Mouse (Mus musculus) CH12.LX (cell line): ENCODE measurements around the gene Fam19a1. TPM values are rescaled to one million over a fixed set of nuclear protein-coding genes. Genes with fewer than 3 reads are reported as not detected.

ENCODE experiments used
- DNase-seq: peaks from one replicate; pipeline ENCODE4 v3.0.0-alpha.2; 2013; ENCODE audit errors: extremely low read depth
- H3K27ac ChIP-seq: 2 replicates; pipeline ENCODE4 v1.5.1; 2012; ENCODE audit warnings: low read depth, mild to moderate bottlenecking, control low read depth, moderate library complexity; ENCODE audit not compliant: insufficient read depth
- H3K27me3 ChIP-seq: replicated peaks from 2 replicates; pipeline ENCODE3; 2012; ENCODE audit warnings: inconsistent platforms
- H3K36me3 ChIP-seq, 2 experiments: replicated peaks in 1 of 2; 2 replicates each; pipeline versions ENCODE3 to v1.6.1; 2012; ENCODE audit warnings: inconsistent platforms in 1 of 2, low read length in 1 of 2, mild to moderate bottlenecking in 1 of 2, mixed read lengths in 1 of 2, moderate library complexity in 1 of 2; ENCODE audit not compliant: control insufficient read depth in 1 of 2, insufficient read depth in 1 of 2
- H3K4me1 ChIP-seq, 2 experiments: 2 replicates each; pipeline ENCODE4 v1.6.1; 2012; ENCODE audit warnings: inconsistent platforms in 1 of 2, moderate library complexity in 1 of 2; ENCODE audit not compliant: insufficient read depth in 2 of 2, control insufficient read depth in 1 of 2
- H3K4me2 ChIP-seq: 2 replicates; pipeline ENCODE4 v1.6.1; 2012; ENCODE audit warnings: low read depth, mild to moderate bottlenecking, control low read depth; ENCODE audit not compliant: poor library complexity, insufficient read depth, severe bottlenecking
- H3K4me3 ChIP-seq, 3 experiments: fragments of 150-350 bp in 1 of 3; sonication (generic) in 1 of 3; replicated peaks in 1 of 3; 2 replicates each; pipeline versions ENCODE3 to v1.5.1; 2011 to 2012; ENCODE audit warnings: low read depth in 2 of 3, low read length in 2 of 3, mild to moderate bottlenecking in 2 of 3, moderate library complexity in 2 of 3, control low read depth in 1 of 3, improper control_type of control experiment in 1 of 3, inconsistent platforms in 1 of 3, mixed read lengths in 1 of 3; ENCODE audit not compliant: poor library complexity in 1 of 3
- H3K79me2 ChIP-seq: replicated peaks from 2 replicates; pipeline ENCODE4 v1.6.1; 2012; ENCODE audit warnings: mild to moderate bottlenecking, moderate library complexity; ENCODE audit not compliant: control insufficient read depth, poor library complexity, insufficient read depth, severe bottlenecking; ENCODE audit errors: extremely low read depth
- H3K9ac ChIP-seq: 2 replicates; pipeline ENCODE4 v1.6.1; 2012; ENCODE audit warnings: low read depth, mild to moderate bottlenecking, control low read depth, moderate library complexity; ENCODE audit not compliant: insufficient read depth
- H3K9me3 ChIP-seq: replicated peaks from 2 replicates; pipeline ENCODE3; 2012; ENCODE audit warnings: low read length, inconsistent platforms, mixed read lengths
- BHLHE40 ChIP-seq: IDR thresholded peaks from 2 replicates; pipeline ENCODE4 v1.6.1; 2011; ENCODE audit warnings: mild to moderate bottlenecking, low read depth, low read length, improper control_type of control experiment
- CHD2 ChIP-seq: IDR thresholded peaks from 2 replicates; pipeline ENCODE4 v1.6.1; 2011; ENCODE audit warnings: low read length, improper control_type of control experiment
- CTCF ChIP-seq, 2 experiments: IDR thresholded peaks in 1 of 2; conservative IDR thresholded peaks in 1 of 2; 2 replicates each; pipeline ENCODE4 v1.5.1; 2011 to 2012; ENCODE audit warnings: low read depth in 2 of 2, low read length in 2 of 2, improper control_type of control experiment in 1 of 2, inconsistent platforms in 1 of 2, mild to moderate bottlenecking in 1 of 2, moderate library complexity in 1 of 2
- EP300 ChIP-seq: IDR thresholded peaks from 2 replicates; pipeline ENCODE4 v1.6.1; 2011; ENCODE audit warnings: low read length, improper control_type of control experiment
- GABPA ChIP-seq: IDR thresholded peaks from 2 replicates; pipeline ENCODE4 v1.6.1; 2012; ENCODE audit warnings: low read depth, low read length, improper control_type of control experiment, inconsistent platforms; ENCODE audit not compliant: insufficient replicate concordance
- HCFC1 ChIP-seq: IDR thresholded peaks from 2 replicates; pipeline ENCODE4 v1.6.1; 2012; ENCODE audit warnings: low read depth, mild to moderate bottlenecking, inconsistent platforms, low read length, improper control_type of control experiment
- IRF4 ChIP-seq: IDR thresholded peaks from 2 replicates; pipeline ENCODE4 v1.6.1; 2014; ENCODE audit warnings: low read depth, mild to moderate bottlenecking, inconsistent platforms, low read length, improper control_type of control experiment
- JUN ChIP-seq: IDR thresholded peaks from 2 replicates; pipeline ENCODE4 v1.6.1; 2011; ENCODE audit warnings: low read depth, mild to moderate bottlenecking, low read length, improper control_type of control experiment, moderate library complexity; ENCODE audit not compliant: insufficient read depth
- KAT2A ChIP-seq: IDR thresholded peaks from 2 replicates; pipeline ENCODE4 v1.6.1; 2012; ENCODE audit warnings: low read length, improper control_type of control experiment, inconsistent platforms; ENCODE audit not compliant: insufficient replicate concordance
- MAFK ChIP-seq: IDR thresholded peaks from 2 replicates; pipeline ENCODE4 v1.6.1; 2011; ENCODE audit warnings: low read length, improper control_type of control experiment; ENCODE audit not compliant: insufficient replicate concordance
- MAX ChIP-seq: IDR thresholded peaks from 2 replicates; pipeline ENCODE4 v1.6.1; 2011; ENCODE audit warnings: low read length, improper control_type of control experiment
- MYC ChIP-seq: IDR thresholded peaks from 2 replicates; pipeline ENCODE4 v1.6.1; 2011; ENCODE audit warnings: low read depth, mild to moderate bottlenecking, improper control_type of control experiment, low read length
- NELFE ChIP-seq: IDR thresholded peaks from 2 replicates; pipeline ENCODE4 v1.6.1; 2011; ENCODE audit warnings: low read depth, low read length, improper control_type of control experiment
- PAX5 ChIP-seq: IDR thresholded peaks from 2 replicates; pipeline ENCODE4 v1.6.1; 2012; ENCODE audit warnings: low read length, inconsistent platforms, mixed read lengths
- POLR2AphosphoS2 ChIP-seq: IDR thresholded peaks from 2 replicates; pipeline ENCODE4 v1.6.1; 2011; ENCODE audit warnings: low read depth, low read length, improper control_type of control experiment
- RAD21 ChIP-seq: IDR thresholded peaks from 2 replicates; pipeline ENCODE4 v1.6.1; 2011; ENCODE audit warnings: low read depth, mild to moderate bottlenecking, low read length, improper control_type of control experiment, moderate library complexity
- RCOR1 ChIP-seq: conservative IDR thresholded peaks from 2 replicates; pipeline ENCODE4 v1.6.1; 2012; ENCODE audit warnings: low read depth, mild to moderate bottlenecking, inconsistent platforms, low read length, improper control_type of control experiment
- SIN3A ChIP-seq: IDR thresholded peaks from 2 replicates; pipeline ENCODE4 v1.6.1; 2012; ENCODE audit warnings: low read length, improper control_type of control experiment, inconsistent platforms
- SMC3 ChIP-seq: IDR thresholded peaks from 2 replicates; pipeline ENCODE4 v1.6.1; 2011; ENCODE audit warnings: low read depth, low read length, improper control_type of control experiment
- TBP ChIP-seq: conservative IDR thresholded peaks from 2 replicates; pipeline ENCODE4 v1.6.1; 2011; ENCODE audit warnings: low read depth, low read length, improper control_type of control experiment
- UBTF ChIP-seq: IDR thresholded peaks from 2 replicates; pipeline ENCODE4 v1.6.1; 2012; ENCODE audit warnings: low read depth, mild to moderate bottlenecking, inconsistent platforms, low read length, improper control_type of control experiment, moderate library complexity
- USF2 ChIP-seq: conservative IDR thresholded peaks from 2 replicates; pipeline ENCODE4 v1.6.1; 2011; ENCODE audit warnings: low read depth, low read length, improper control_type of control experiment
- ZC3H11A ChIP-seq: IDR thresholded peaks from 2 replicates; pipeline ENCODE4 v1.6.1; 2012; ENCODE audit warnings: low read depth, mild to moderate bottlenecking, inconsistent platforms, low read length, improper control_type of control experiment
- ZNF384 ChIP-seq: IDR thresholded peaks from 2 replicates; pipeline ENCODE4 v1.6.1; 2012; ENCODE audit warnings: low read depth, low read length, improper control_type of control experiment, inconsistent platforms
- dilution Hi-C: fragments of 300-500 bp; cut with MboI; formaldehyde crosslinking; loops from 2 replicates; pipeline ENCODE4 v1.14.3; 2020; ENCODE audit warnings: low sequenced_read_pairs; ENCODE audit not compliant: extremely low pct_unique_long_range_greater_than_20kb, extremely low pct_ligation_motif_present
- in situ Hi-C: fragments of 300-500 bp; cut with MboI; formaldehyde crosslinking; loops from 3 replicates; pipeline ENCODE4 v1.14.3; 2019; ENCODE audit warnings: low sequenced_read_pairs, low pct_ligation_motif_present, low pct_unique_long_range_greater_than_20kb, mixed read lengths
- polyA plus RNA-seq: library from polyadenylated mRNA; unstranded; fragments of >175 nt; gene quantifications from 2 replicates; pipeline ENCODE4 v1.2.1, GENCODE M21; 2012; ENCODE audit warnings: low read depth; ENCODE audit not compliant: insufficient read length
- total RNA-seq, 2 experiments: library from RNA; depleted of rRNA; stranded (reverse); fragments of 300-350 nt in 1 of 2; fragments of >200 nt in 1 of 2; gene quantifications; 2 replicates each; pipeline ENCODE4 v1.2.3; 2012 to 2014

Gene Fam19a1
- total and polyA plus RNA-seq, 3 experiments = 0.08 TPM; not detected in 2

- TF ChIP-seq USF2 (no peak), KAT2A (no peak), POLR2AphosphoS2 (no peak), RAD21 (no peak), ZC3H11A (no peak), UBTF (no peak), NELFE (no peak), BHLHE40 (no peak), HCFC1 (no peak), ZNF384 (no peak), PAX5 (no peak), GABPA (no peak), MYC (no peak), MAFK (no peak), IRF4 (no peak), TBP (no peak)
- TF ChIP-seq, all 38 proteins: peak for 0
- Histone ChIP-seq H3K27ac (no peak overlapping the region), H3K9ac (no peak overlapping the region), H3K4me2 (no peak overlapping the region), H3K9me3 (peaks cover 22% of the 10 kb centered on the region), H3K27me3 (no peaks in the 10 kb centered on the region), H3K4me1 (no peaks in the 10 kb centered on the region), H3K36me3 (no peaks in the 10 kb centered on the region), H3K4me3 (no peak overlapping the region), H3K79me2 (no peaks in the 10 kb centered on the region)
- dilution Hi-C loops (no loop called here), in situ Hi-C loops (no loop called here)
- no peak for DNase-seq
Measured at GRCm38 (mm10) chr6:96435545-96435944, 322.6 kb downstream of the Fam19a1 start.

GRCm38 (mm10) chr6:96437814-96438213, 324.9 kb downstream of the Fam19a1 start:
- Histone ChIP-seq H3K9me3 (peaks cover 24% of the 10 kb centered on the region), H3K27ac (no peak overlapping the region), H3K4me1 (no peaks in the 10 kb centered on the region), H3K9ac (no peak overlapping the region), H3K79me2 (no peaks in the 10 kb centered on the region), H3K27me3 (no peaks in the 10 kb centered on the region), H3K4me3 (no peak overlapping the region), H3K36me3 (no peaks in the 10 kb centered on the region), H3K4me2 (no peak overlapping the region)
- in situ Hi-C loops (no loop called here), dilution Hi-C loops (no loop called here)
- TF ChIP-seq CHD2 = no peak
- no peak for TF ChIP-seq KAT2A
- no peak for TF ChIP-seq CTCF (conservative IDR thresholded peaks at IDR 0.05 in 1 of 2, IDR thresholded peaks at IDR 0.05 in 1 of 2; ENCODE audit: low read depth in 2 of 2, low read length in 2 of 2)
- TF ChIP-seq SMC3 = no peak
- TF ChIP-seq NELFE = no peak
- no peak for TF ChIP-seq EP300
- TF ChIP-seq RAD21 = no peak
- TF ChIP-seq MAX = no peak
- TF ChIP-seq MAFK = no peak
- TF ChIP-seq POLR2AphosphoS2 = no peak
- no peak for TF ChIP-seq JUN
- TF ChIP-seq SIN3A = no peak
- no peak for TF ChIP-seq BHLHE40
- no peak for TF ChIP-seq RCOR1
- no peak for TF ChIP-seq ZNF384
- no peak for TF ChIP-seq ZC3H11A
- DNase-seq = no peak
